Mouse (Mus musculus): Measurements from ENCODE around the gene Ucp1.

The Ucp1 gene

GRCm38 (mm10) chr8:83331899-83332697, 41.9 kb downstream of the Ucp1 start, which contains the start of gene Elmod2:
Gene Elmod2, minus strand, starts transcription at chr8:83332486.
- DNase-seq (ENCODE audit: low spot score), result peak; percentile 98

- no peak for DNase-seq (ENCODE audit: low spot score)
Observed at GRCm38 (mm10) chr8:83332864-83333263, 42.7 kb downstream of the Ucp1 start.

DNA sequence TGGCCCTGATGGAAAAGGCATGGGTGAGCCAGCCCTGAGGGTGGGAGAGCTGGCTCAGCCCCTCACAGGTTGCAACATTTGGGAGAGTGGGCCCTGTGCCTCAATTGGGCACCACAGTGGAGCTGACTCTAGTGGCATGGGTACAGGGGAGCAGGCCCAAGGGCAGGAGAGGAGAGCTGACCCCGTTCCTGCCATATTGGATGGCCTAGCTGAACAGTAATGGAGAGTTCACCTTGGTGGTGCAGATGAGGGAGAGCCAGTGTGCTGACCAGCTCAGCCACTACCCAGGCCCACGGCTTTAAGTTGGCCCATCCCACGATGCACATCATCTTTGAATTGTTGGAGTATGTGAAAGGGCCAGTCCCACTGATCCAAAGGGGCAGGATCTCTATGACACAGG, 51.9 kb downstream of the Ucp1 start:
- DNase-seq (ENCODE audit: low spot score), result no peak

DNA sequence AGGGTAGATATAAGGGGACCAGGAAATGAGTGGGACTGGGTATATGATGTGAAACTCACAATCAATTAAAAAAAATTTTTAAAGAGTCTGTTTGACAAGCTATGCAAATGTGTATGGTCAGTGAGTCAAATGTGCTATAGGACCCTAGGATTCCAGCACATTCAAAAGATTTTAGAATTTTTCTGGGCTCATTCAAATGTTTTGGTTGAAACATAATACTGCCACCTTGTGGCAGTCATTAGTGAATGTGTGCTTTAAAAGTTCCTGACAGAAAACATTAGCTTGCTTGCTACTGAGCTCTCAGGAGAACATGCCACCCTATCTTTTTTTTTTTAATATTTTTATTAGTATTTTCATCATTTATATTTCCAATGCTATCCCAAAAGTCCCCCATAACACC, 52.5 kb downstream of the Ucp1 start:
- no peak for DNase-seq (ENCODE audit: low spot score)

All from urinary bladder, postnatal 14 days (tissue).